Mouse (Mus musculus) myocyte (in vitro differentiated cells): ENCODE measurements at regions not wholly inside any gene's neighbourhood (a gene's known extent, or its start where the extent isn't known, plus 50 kb on each side); places are given as distances from the start of the nearest gene placed in this dataset.

Source experiments
- CEBPB ChIP-seq: IDR thresholded peaks from 2 replicates; pipeline ENCODE4 v1.6.1; 2011; ENCODE audit warnings: mild to moderate bottlenecking, moderate library complexity; ENCODE audit not compliant: poor library complexity, insufficient read depth, severe bottlenecking
- E2F4 ChIP-seq: IDR thresholded peaks from one replicate; pipeline ENCODE4 v1.6.1; 2011; ENCODE audit warnings: mild to moderate bottlenecking, control low read depth, moderate library complexity; ENCODE audit not compliant: insufficient read depth
- MAX ChIP-seq: IDR thresholded peaks from one replicate; pipeline ENCODE4 v1.6.1; 2011; ENCODE audit warnings: low read depth, mild to moderate bottlenecking, control low read depth
- MYOD1 ChIP-seq, 3 experiments: IDR thresholded peaks; one replicate each; pipeline ENCODE4 v1.6.1; 2011; ENCODE audit warnings: control low read depth in 2 of 3, low read depth in 2 of 3, mild to moderate bottlenecking in 2 of 3, moderate library complexity in 1 of 3; ENCODE audit not compliant: insufficient read length in 2 of 3, control insufficient read depth in 1 of 3
- MYOG ChIP-seq, 3 experiments: IDR thresholded peaks; one replicate each; pipeline ENCODE4 v1.6.1; 2011; ENCODE audit warnings: control low read depth in 2 of 3, low read depth in 2 of 3, mild to moderate bottlenecking in 2 of 3; ENCODE audit not compliant: insufficient read length in 2 of 3, control insufficient read depth in 1 of 3, insufficient read depth in 1 of 3
- POLR2A ChIP-seq: IDR thresholded peaks from one replicate; pipeline ENCODE4 v1.6.1; 2011; ENCODE audit warnings: low read depth, mild to moderate bottlenecking, control low read depth, moderate library complexity; ENCODE audit not compliant: insufficient read length
- TCF12 ChIP-seq: IDR thresholded peaks from one replicate; pipeline ENCODE4 v1.6.1; 2011; ENCODE audit warnings: mild to moderate bottlenecking, control low read depth; ENCODE audit not compliant: poor library complexity, insufficient read depth, severe bottlenecking
- USF1 ChIP-seq: IDR thresholded peaks from one replicate; pipeline ENCODE4 v1.6.1; 2011; ENCODE audit warnings: low read depth, mild to moderate bottlenecking, control low read depth, moderate library complexity

DNA sequence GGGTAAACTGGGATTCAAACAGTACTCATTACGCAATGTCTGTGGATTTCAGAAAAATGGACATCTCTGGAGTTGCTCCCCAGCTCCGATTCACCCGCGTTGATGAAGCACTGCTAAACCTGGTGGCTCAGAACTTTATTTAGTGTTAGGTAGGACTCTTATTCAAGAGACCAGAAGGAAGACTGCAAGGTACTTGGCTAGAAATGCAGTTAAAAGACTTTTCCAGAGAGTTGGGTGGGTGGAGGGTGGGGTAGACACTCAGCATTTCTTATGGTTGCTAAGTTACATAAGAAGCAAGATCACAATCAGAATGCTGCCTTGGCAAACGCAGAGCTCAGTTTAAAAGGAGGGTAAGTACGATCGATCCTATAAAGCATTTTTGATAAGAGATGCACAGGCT, 230.2 kb downstream of the Adgrg6 start:
- no peak for TF ChIP-seq POLR2A
- no peak for TF ChIP-seq MYOD1 (IDR thresholded peaks at IDR 0.05; ENCODE audit: control insufficient read depth in 1 of 3, insufficient read length in 2 of 3, low read depth in 2 of 3)
- no peak for TF ChIP-seq CEBPB
- no peak for TF ChIP-seq MYOG (IDR thresholded peaks at IDR 0.05; ENCODE audit: control insufficient read depth in 1 of 3, insufficient read depth in 1 of 3, insufficient read length in 2 of 3, low read depth in 2 of 3)
- TF ChIP-seq TCF12, result no peak
- TF ChIP-seq E2F4, result no peak
- no peak for TF ChIP-seq USF1
- no peak for TF ChIP-seq MAX
